Mouse (Mus musculus): Measurements from ENCODE around the gene Ahcyl2.

DNA sequence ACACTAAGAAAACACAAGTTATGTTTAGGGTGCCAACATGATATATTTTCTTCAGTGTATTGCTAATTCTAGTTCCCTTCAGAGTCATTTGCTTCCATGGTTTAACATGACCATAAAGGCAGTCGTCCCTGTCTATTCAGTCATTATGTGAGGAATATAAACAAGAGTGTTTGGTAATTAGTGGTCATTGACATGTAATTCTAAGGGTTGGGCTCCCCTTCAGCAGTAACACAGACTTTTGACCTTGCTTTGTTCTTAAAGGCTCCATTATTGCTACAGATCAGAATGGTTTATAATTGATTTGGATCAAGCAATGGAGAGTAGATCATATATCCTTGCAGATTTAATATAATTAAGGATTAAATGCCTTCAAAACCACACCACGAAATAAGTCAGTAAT, 82.9 kb downstream of the Ahcyl2 start:
- TF ChIP-seq POLR2A (IDR thresholded peaks at IDR 0.05; ENCODE audit: borderline replicate concordance, extremely low read depth, low read depth, low read length) (no peak), CTCF (IDR thresholded peaks at IDR 0.05; ENCODE audit: insufficient read depth, low read length) (no peak)

Data from lung, adult 2 months (tissue).